8 mouse cellular contexts compared by ENCODE assay signal in the genomic region with DNA sequence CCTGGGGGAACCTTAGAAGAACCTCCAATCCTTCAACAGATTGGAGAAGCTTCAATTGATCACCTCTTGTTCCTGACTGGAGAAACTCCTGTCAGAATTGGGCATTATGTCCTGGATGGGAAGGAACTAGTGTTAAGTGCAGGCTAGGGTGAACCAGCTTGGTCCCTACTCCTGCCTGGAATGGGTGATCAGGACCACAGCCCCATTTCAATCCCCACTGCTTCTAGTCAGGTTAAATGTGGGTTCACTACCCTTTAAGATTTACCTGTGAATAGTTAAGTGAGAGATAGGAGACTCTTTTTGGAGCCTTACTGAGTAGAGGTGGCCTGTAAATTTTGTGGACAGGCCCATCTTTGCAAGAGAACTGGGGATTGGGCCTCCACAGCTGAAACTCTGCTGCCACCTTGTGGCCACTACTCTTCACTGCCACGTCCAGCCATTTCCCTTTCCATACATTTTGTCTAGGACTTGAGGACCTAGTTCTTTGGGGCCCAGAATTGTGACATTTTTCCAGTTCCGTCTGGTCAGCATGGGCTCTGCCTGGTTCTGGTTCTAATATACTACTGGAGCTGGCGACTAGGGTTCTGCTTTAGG. TPM values are rescaled to one million over a fixed set of nuclear protein-coding genes. Genes with fewer than 3 reads are reported as not detected.
DNase-seq lines count a peak whose midpoint lies in the region; ATAC-seq and TF ChIP-seq lines count a peak whose summit lies in the region.

Gene Npff, minus strand, starts transcription at position 51 of the 594 bp plus-strand sequence.

- DNase-seq in left cerebral cortex, adult 18-20 months (ENCODE audit: low spot score in 2 of 2) = peak; percentile 80 to 83
- no peak for DNase-seq in left cerebral cortex, adult 11 months (ENCODE audit: low spot score)
- DNase-seq in brain, embryonic 14.5 days (ENCODE audit: low read depth) = peak; percentile 85
- DNase-seq in layer of hippocampus, postnatal 36 days = peak; percentile 63 to 75
- peak; percentile 85 for DNase-seq in mesoderm, embryonic 11.5 days (ENCODE audit: low read depth, low spot score)
- peak; percentile 64 for DNase-seq in spleen, adult 12 weeks (ENCODE audit: low spot score)

- ATAC-seq in erythroblast, adult 5-6 weeks (replicated peaks; ENCODE audit: low FRiP score, poor library complexity, severe bottlenecking) = peak; percentile 76
- peak; percentile 60 to 73; a peak in 3 of 4 replicates for ATAC-seq in hematopoietic stem cell, adult 5-6 weeks (replicated peaks in 1 of 2; ENCODE audit: insufficient read depth in 1 of 2, low FRiP score in 2 of 2, low TSS enrichment in 1 of 2, low read depth in 1 of 2, poor library complexity in 2 of 2, severe bottlenecking in 2 of 2)

- no peak for TF ChIP-seq POLR2A in brain, embryonic 14.5 days (IDR thresholded peaks at IDR 0.05; ENCODE audit: borderline replicate concordance, extremely low read depth, insufficient read depth, insufficient read length, poor library complexity, severe bottlenecking)

- peak; percentile 95 for TF ChIP-seq CTCF in brain, embryonic 14.5 days (IDR thresholded peaks at IDR 0.05; ENCODE audit: borderline replicate concordance, extremely low read depth, insufficient read depth, insufficient read length)

RNA-seq across cellular contexts. Expression of gene Npff, which starts in this region (rescaled TPM):
- total RNA-seq in left cerebral cortex, adult 18-20 months (2021) = 1 to 10 TPM; 2.3 to 3.8 TPM
- polyA plus RNA-seq in brain, embryonic 14.5 days (2012; rRNA removed) = 7.1 and 7.5 TPM in 2 replicates
- 4.6 TPM in 1 of 2 replicates, not detected in the other for total RNA-seq in erythroblast, adult 5-6 weeks (2015; ENCODE audit: low replicate concordance)
- total RNA-seq in erythroblast, adult 5-6 weeks (2017; ENCODE audit: low replicate concordance) = 5.9 TPM in 1 of 2 replicates, not detected in the other
- total RNA-seq in hematopoietic stem cell, adult 5-6 weeks (2017) = 0.55 and 1.6 TPM in 2 replicates
- 1 to 10 TPM; 3.7 to 4.3 TPM for total RNA-seq in layer of hippocampus, postnatal 36 days (2021)
